Mouse (Mus musculus) monocyte, adult 2 months (primary cell): ENCODE results near the gene Sox5.

Experiments used
- DNase-seq, 2 experiments: peaks; one replicate each; pipeline ENCODE4 v3.0.0; 2022; ENCODE audit warnings: low spot score in 2 of 2, low read depth in 1 of 2

The Sox5 gene

GRCm38 (mm10) chr6:144336789-144337188, 445.0 kb downstream of the Sox5 start:
- no peak for DNase-seq

- no peak for DNase-seq
Measured at GRCm38 (mm10) chr6:144333146-144333545, 448.6 kb downstream of the Sox5 start.

- DNase-seq, result no peak
Measured at GRCm38 (mm10) chr6:144332027-144332426, 449.8 kb downstream of the Sox5 start.

GRCm38 (mm10) chr6:144329311-144329930, 452.4 kb downstream of the Sox5 start:
- no peak for DNase-seq

- DNase-seq, result no peak
Measured at GRCm38 (mm10) chr6:144328779-144329178, 453.0 kb downstream of the Sox5 start.

- DNase-seq, result no peak
Measured at GRCm38 (mm10) chr6:144326817-144327216, 455.0 kb downstream of the Sox5 start.

GRCm38 (mm10) chr6:144323372-144323771, 458.4 kb downstream of the Sox5 start:
- DNase-seq, result no peak

GRCm38 (mm10) chr6:144322297-144323047, 459.3 kb downstream of the Sox5 start:
- DNase-seq, result no peak

GRCm38 (mm10) chr6:144320327-144320726, 461.4 kb downstream of the Sox5 start:
- no peak for DNase-seq

GRCm38 (mm10) chr6:144319717-144320116, 462.1 kb downstream of the Sox5 start:
- no peak for DNase-seq

- DNase-seq, result no peak
Measured at GRCm38 (mm10) chr6:144312781-144313754, 468.7 kb downstream of the Sox5 start.

GRCm38 (mm10) chr6:144312282-144312780, 469.4 kb downstream of the Sox5 start:
- no peak for DNase-seq

- DNase-seq, result no peak
Measured at GRCm38 (mm10) chr6:144311754-144312153, 470.0 kb downstream of the Sox5 start.

- DNase-seq, result no peak
Measured at GRCm38 (mm10) chr6:144309171-144309570, 472.6 kb downstream of the Sox5 start.

GRCm38 (mm10) chr6:144307551-144308149, 474.1 kb downstream of the Sox5 start:
- DNase-seq, result no peak

GRCm38 (mm10) chr6:144302823-144303222, 479.0 kb downstream of the Sox5 start:
- DNase-seq, result no peak

- no peak for DNase-seq
Measured at GRCm38 (mm10) chr6:144301082-144301481, 480.7 kb downstream of the Sox5 start.

GRCm38 (mm10) chr6:144299503-144299858, 482.3 kb downstream of the Sox5 start:
- no peak for DNase-seq

- no peak for DNase-seq
Measured at GRCm38 (mm10) chr6:144298641-144299502, 482.9 kb downstream of the Sox5 start.

- no peak for DNase-seq
Measured at GRCm38 (mm10) chr6:144297846-144298245, 483.9 kb downstream of the Sox5 start.
